Comparison of ENCODE assay signal across 25 mouse cellular contexts in genomic region chr10:122453466-122453865, GRCm38 (mm10). TPM values are rescaled to one million over a fixed set of nuclear protein-coding genes. Genes with fewer than 3 reads are reported as not detected.
DNase-seq lines count a peak whose midpoint lies in the region; ATAC-seq and TF ChIP-seq lines count a peak whose summit lies in the region.
"Had no signal": no experiment of that assay in that cellular context is flagged by ENCODE, and none has a peak within 500 bp of the region (broad histone marks: within the 10 kb centered on the region; RNA-seq: fewer than 3 reads in every experiment).

No protein-coding gene starts in this region.

- 76% methylated on average over 3 of the region's 3 CpGs for WGBS in midbrain, embryonic 15.5 days

- intact Hi-C loops in gastrocnemius, adult 2 months (cut with DNase I), result no loop called here
- intact Hi-C loops in gastrocnemius, postnatal 14 days (cut with DNase I; ENCODE audit: low total_unique reads), result no loop called here

- peaks cover 21% of the 10 kb centered on the region for H3K27me3 ChIP-seq in megakaryocyte, embryonic 14.5 days (replicated peaks)
- no peaks in the 10 kb centered on the region for H3K27me3 ChIP-seq in myocyte (ENCODE audit: control insufficient read depth, insufficient read depth, insufficient read length)
- peaks cover 21% of the 10 kb centered on the region; the same call in 1 of the 2 replicates for H3K27me3 ChIP-seq in midbrain, embryonic 15.5 days (replicated peaks)
- H3K27me3 ChIP-seq: CH12.LX had no signal

- H3K9ac ChIP-seq in midbrain, embryonic 15.5 days, result no peak overlapping the region
- H3K9ac ChIP-seq: hindbrain, embryonic 15.5 days; neural tube, embryonic 15.5 days had no signal

- no peak for DNase-seq in gastrocnemius, adult 2 months
- DNase-seq in gastrocnemius, postnatal 14 days, result no peak
- DNase-seq in lung, postnatal 4 days, result no peak
- DNase-seq: B cell, adult 2 months; cerebellum, adult 2 months; cerebellum, postnatal 25 days; kidney, adult 2 months; kidney, postnatal 10 days; liver; lung, postnatal 14 days; thymus, adult 2 months; thymus, postnatal 4 days had no signal

- H3K4me1 ChIP-seq in megakaryocyte, embryonic 14.5 days, result peaks cover 14% of the 10 kb centered on the region
- H3K4me1 ChIP-seq in midbrain, embryonic 15.5 days, result peaks cover 11% of the 10 kb centered on the region

- no peaks in the 10 kb centered on the region for H3K79me2 ChIP-seq in myocyte (ENCODE audit: control insufficient read depth, insufficient read depth)

- no peaks in the 10 kb centered on the region for H3K36me3 ChIP-seq in megakaryocyte, embryonic 14.5 days (replicated peaks; ENCODE audit: low read length)
- no peaks in the 10 kb centered on the region for H3K36me3 ChIP-seq in myocyte (ENCODE audit: control insufficient read depth, insufficient read depth)
- H3K36me3 ChIP-seq in midbrain, embryonic 15.5 days (replicated peaks), result no peaks in the 10 kb centered on the region
- H3K36me3 ChIP-seq: G1E; hindbrain, embryonic 15.5 days; limb, embryonic 10.5 days; midbrain, embryonic 10.5 days; neural tube, embryonic 15.5 days had no signal

- no peak for TF ChIP-seq POLR2A in myocyte (IDR thresholded peaks at IDR 0.05; ENCODE audit: insufficient read length, low read depth)

- peak overlapping the region; percentile 35; the same call in 1 of the 2 replicates for H3K27ac ChIP-seq in gastrocnemius, adult 2 months
- H3K27ac ChIP-seq in midbrain, embryonic 15.5 days, result no peak overlapping the region
- H3K27ac ChIP-seq: hindbrain, embryonic 15.5 days; limb, embryonic 10.5 days; midbrain, embryonic 10.5 days; neural tube, embryonic 15.5 days had no signal

- no peak for TF ChIP-seq CTCF in gastrocnemius, adult 2 months (IDR thresholded peaks at IDR 0.05)

- no peak for ATAC-seq in megakaryocyte, adult 5-6 weeks (ENCODE audit: poor library complexity, severe bottlenecking)
- ATAC-seq in common myeloid progenitor, adult 5-6 weeks (replicated peaks; ENCODE audit: low read depth, poor library complexity, severe bottlenecking), result peak; percentile 73
- no peak for ATAC-seq in midbrain, embryonic 15.5 days (replicated peaks)
- ATAC-seq: forebrain, embryonic 16.5 days had no signal

- H3K9me3 ChIP-seq in megakaryocyte, embryonic 14.5 days, result peaks cover 12% of the 10 kb centered on the region; the same call in 1 of the 2 replicates
- no peaks in the 10 kb centered on the region for H3K9me3 ChIP-seq in midbrain, embryonic 15.5 days
- H3K9me3 ChIP-seq: hindbrain, embryonic 15.5 days; limb, embryonic 10.5 days; midbrain, embryonic 10.5 days; neural tube, embryonic 15.5 days had no signal

- H3K4me2 ChIP-seq in myocyte (ENCODE audit: low read depth), result peak overlapping the region; percentile 59
- no peak overlapping the region for H3K4me2 ChIP-seq in midbrain, embryonic 15.5 days
- H3K4me2 ChIP-seq: heart, embryonic 11.5 days; hindbrain, embryonic 15.5 days; neural tube, embryonic 15.5 days had no signal

- peak overlapping the region; percentile 29 for H3K4me3 ChIP-seq in gastrocnemius, adult 2 months
- H3K4me3 ChIP-seq in megakaryocyte, embryonic 14.5 days (replicated peaks), result peak overlapping the region; percentile 77
- H3K4me3 ChIP-seq in myocyte, result no peak overlapping the region
- no peak overlapping the region for H3K4me3 ChIP-seq in midbrain, embryonic 15.5 days
- H3K4me3 ChIP-seq: hindbrain, embryonic 15.5 days; limb, embryonic 10.5 days; midbrain, embryonic 10.5 days; neural tube, embryonic 15.5 days had no signal

- no peak overlapping the region for H3ac ChIP-seq in myocyte (ENCODE audit: control insufficient read depth, insufficient read length)

TF ChIP-seq in myocyte, 11 proteins besides CTCF, POLR2A, EP300 and RAD21:
- TF ChIP-seq CEBPB (IDR thresholded peaks at IDR 0.05; ENCODE audit: insufficient read depth, poor library complexity, severe bottlenecking), result 0 out of 2 replicates have a peak, but pooled peaks have one; percentile 1
- no peak for TF ChIP-seq USF1 (IDR thresholded peaks at IDR 0.05; ENCODE audit: low read depth)
- TF ChIP-seq MYOD1 (IDR thresholded peaks at IDR 0.05; ENCODE audit: control insufficient read depth in 1 of 3, insufficient read length in 2 of 3, low read depth in 2 of 3), result peak in 1 of 3 experiments; percentile 5
- no peak for TF ChIP-seq TCF3 (IDR thresholded peaks at IDR 0.05; ENCODE audit: insufficient read length, low read depth)

RNA-seq across cellular contexts. Expression of gene Avpr1a, which starts 5.2 kb away (rescaled TPM):
- under 1 TPM; 0.59 to 0.73 TPM for total RNA-seq in gastrocnemius, adult 2 months (2021)
- 1 to 10 TPM; 3.3 to 4.0 TPM for total RNA-seq in gastrocnemius, postnatal 14 days (2021)
- not detected in 2 replicates for polyA plus RNA-seq in megakaryocyte, embryonic 14.5 days (2012; ENCODE audit: insufficient read depth, low replicate concordance)
- total RNA-seq in megakaryocyte, adult 5-6 weeks (2015), result not detected in 2 replicates
- total RNA-seq in megakaryocyte, adult 5-6 weeks (2017), result not detected in 2 replicates
- total RNA-seq in common myeloid progenitor, adult 5-6 weeks (2017), result 0.09 TPM in 1 of 2 replicates, not detected in the other
- 0.08 TPM for polyA plus RNA-seq in myocyte (2012; fragmentation: generic; extraction: Trizol)
- 2.2 and 2.8 TPM in 2 replicates for polyA plus RNA-seq in midbrain, embryonic 15.5 days (2015; fragmentation: Nextera tagmentation; extraction: Ambion mirVana)
- total RNA-seq: CH12.LX had no signal
- polyA plus RNA-seq: G1E had no signal

Comparison
In these comparisons a context has a peak if more than half of its experiments do, and no peak if none do; other contexts are left out.
1. H3K4me3 ChIP-seq: peak in gastrocnemius, adult 2 months (single experiment) and megakaryocyte, embryonic 14.5 days (single experiment); none in myocyte (single experiment) and midbrain, embryonic 15.5 days (single experiment).